Mouse (Mus musculus) spleen, adult 2 months (tissue): ENCODE data around the gene Cdh26.

ENCODE experiments used
- CTCF ChIP-seq: fragments of 200-500 bp; IDR thresholded peaks from 2 replicates; pipeline ENCODE4 v1.5.1; 2011; ENCODE audit warnings: mild to moderate bottlenecking, inconsistent platforms; ENCODE audit not compliant: insufficient read depth, insufficient read length, insufficient replicate concordance; ENCODE audit errors: extremely low read depth
- POLR2A ChIP-seq: fragments of 200-500 bp; IDR thresholded peaks from 2 replicates; pipeline ENCODE4 v1.6.1; 2011; ENCODE audit warnings: low read depth, low read length, inconsistent platforms

- TF ChIP-seq CTCF (no peak), POLR2A (no peak)
Observed at GRCm38 (mm10) chr2:178414261-178415149, 15.8 kb upstream of the Cdh26 start, which contains the start of the genes Ppp1r3d and Fam217b.
